Mouse (Mus musculus) brain, embryonic 14.5 days (tissue): ENCODE data around the gene Gimap1. TPM values are rescaled to one million over a fixed set of nuclear protein-coding genes. Genes with fewer than 3 reads are reported as not detected.
A peak's percentile ranks its signal among the peaks of the same experiment; 100 is the strongest.

Experiments used
- DNase-seq: peaks from one replicate; pipeline ENCODE4 v3.0.0-alpha.2; 2011; ENCODE audit warnings: low read depth
- CTCF ChIP-seq: fragments of 200-500 bp; IDR thresholded peaks from 2 replicates; pipeline ENCODE4 v1.5.1; 2012; ENCODE audit warnings: inconsistent platforms, mild to moderate bottlenecking, moderate library complexity, borderline replicate concordance; ENCODE audit not compliant: insufficient read depth, insufficient read length; ENCODE audit errors: extremely low read depth
- POLR2A ChIP-seq: fragments of 200-500 bp; IDR thresholded peaks from 2 replicates; pipeline ENCODE4 v1.6.1; 2012; ENCODE audit warnings: mild to moderate bottlenecking, inconsistent platforms, borderline replicate concordance; ENCODE audit not compliant: poor library complexity, insufficient read depth, insufficient read length, severe bottlenecking; ENCODE audit errors: extremely low read depth
- polyA plus RNA-seq: library from polyadenylated mRNA; depleted of rRNA; stranded (reverse); fragments of >200 nt; gene quantifications from 2 replicates; pipeline ENCODE4 v1.2.3, GENCODE M21; 2012

Gene Gimap1
- polyA plus RNA-seq, 1 experiment = 2.2 TPM

- no peak for TF ChIP-seq POLR2A
- no peak for TF ChIP-seq CTCF
- no peak for DNase-seq
These were observed 2.9 kb downstream of the Gimap1 start for GRCm38 (mm10) chr6:48741711-48742206.

DNA sequence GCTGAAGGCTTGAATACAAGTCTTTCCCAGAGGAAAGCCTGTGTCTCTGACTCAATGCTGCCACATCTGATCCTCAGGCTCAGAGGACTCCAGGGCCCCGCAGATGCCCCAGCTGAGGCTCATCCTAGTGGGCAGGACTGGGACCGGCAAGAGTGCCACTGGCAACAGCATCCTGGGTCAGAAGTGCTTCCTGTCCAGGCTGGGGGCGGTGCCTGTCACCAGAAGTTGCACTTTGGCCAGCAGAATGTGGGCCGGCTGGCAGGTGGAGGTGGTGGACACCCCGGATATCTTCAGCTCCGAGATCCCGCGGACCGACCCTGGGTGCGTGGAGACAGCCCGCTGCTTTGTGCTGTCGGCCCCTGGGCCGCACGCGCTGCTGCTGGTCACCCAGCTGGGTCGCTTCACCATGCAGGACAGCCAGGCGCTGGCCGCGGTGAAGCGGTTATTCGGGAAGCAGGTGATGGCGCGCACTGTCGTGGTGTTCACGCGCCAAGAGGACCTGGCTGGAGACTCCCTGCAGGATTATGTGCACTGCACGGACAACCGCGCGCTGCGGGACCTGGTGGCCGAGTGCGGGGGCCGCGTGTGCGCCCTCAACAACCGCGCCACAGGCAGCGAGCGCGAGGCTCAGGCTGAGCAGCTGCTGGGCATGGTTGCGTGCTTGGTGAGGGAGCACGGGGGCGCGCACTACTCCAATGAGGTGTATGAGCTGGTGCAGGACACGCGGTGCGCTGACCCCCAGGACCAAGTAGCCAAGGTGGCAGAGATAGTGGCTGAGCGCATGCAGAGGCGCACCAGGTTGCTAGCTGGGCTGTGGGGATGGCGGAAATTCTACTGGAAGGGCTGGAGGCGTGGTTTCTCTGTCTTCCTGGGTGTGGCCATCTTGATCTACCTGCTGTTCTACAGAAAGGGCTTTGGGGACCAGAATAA is 3.8 kb downstream of the Gimap1 start:
- peak; percentile 25 for DNase-seq
- TF ChIP-seq POLR2A = no peak
- no peak for TF ChIP-seq CTCF

GRCm38 (mm10) chr6:48745490-48745889 is 6.6 kb downstream of the Gimap1 start:
- no peak for DNase-seq
- TF ChIP-seq POLR2A = no peak
- TF ChIP-seq CTCF = no peak

DNA sequence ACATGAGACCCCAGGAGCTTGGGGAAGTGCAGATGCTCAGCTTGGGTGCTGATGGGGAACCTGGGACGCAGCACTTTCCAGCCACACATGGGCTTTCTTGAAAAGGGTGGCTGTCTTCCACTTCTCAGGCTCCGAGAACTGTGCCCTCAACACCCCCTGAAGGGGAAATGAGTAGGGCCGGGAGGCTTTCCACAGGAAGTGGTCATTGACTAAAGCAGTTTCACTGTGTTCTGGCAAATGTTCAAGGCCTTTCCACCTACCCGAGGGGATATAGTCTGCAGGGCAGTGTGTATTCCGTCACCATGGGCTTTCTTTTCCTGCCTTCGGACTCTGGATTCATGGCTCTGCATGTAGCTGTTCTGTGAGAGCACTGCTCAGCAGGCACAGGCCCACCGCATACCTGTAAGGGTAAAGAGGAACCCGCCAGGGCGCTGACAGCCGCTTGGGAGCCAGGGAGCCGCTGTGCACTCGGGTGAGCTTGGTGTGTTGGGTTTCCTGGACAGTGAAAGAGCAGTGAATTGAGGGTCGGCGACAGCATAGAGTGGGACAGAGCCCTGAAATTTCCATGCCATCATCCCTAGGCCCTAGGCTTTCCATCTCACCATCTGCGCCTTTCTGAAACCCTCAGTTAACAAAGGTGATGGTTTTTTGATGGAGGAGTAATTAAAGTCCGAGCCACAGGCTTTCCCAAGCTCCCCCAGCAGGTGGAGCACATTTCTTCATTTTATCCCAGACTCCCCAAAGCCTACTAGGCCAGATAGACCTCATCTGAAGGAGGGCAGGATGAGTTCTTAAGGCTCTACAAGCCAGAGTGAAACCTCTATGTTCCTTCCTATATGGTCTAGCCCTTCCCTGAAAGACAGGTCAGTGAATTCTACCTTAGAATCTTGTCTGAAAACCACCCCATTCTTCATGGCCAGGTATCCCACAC is 7.4 kb downstream of the Gimap1 start, which contains the start of gene Gimap5:
Gene Gimap5, plus strand, starts transcription at position 239 of the 931 bp plus-strand sequence.
- TF ChIP-seq POLR2A (no peak), CTCF (peak; percentile 65; the same call in 1 of the 2 replicates)
- DNase-seq = peak; percentile 40

DNA sequence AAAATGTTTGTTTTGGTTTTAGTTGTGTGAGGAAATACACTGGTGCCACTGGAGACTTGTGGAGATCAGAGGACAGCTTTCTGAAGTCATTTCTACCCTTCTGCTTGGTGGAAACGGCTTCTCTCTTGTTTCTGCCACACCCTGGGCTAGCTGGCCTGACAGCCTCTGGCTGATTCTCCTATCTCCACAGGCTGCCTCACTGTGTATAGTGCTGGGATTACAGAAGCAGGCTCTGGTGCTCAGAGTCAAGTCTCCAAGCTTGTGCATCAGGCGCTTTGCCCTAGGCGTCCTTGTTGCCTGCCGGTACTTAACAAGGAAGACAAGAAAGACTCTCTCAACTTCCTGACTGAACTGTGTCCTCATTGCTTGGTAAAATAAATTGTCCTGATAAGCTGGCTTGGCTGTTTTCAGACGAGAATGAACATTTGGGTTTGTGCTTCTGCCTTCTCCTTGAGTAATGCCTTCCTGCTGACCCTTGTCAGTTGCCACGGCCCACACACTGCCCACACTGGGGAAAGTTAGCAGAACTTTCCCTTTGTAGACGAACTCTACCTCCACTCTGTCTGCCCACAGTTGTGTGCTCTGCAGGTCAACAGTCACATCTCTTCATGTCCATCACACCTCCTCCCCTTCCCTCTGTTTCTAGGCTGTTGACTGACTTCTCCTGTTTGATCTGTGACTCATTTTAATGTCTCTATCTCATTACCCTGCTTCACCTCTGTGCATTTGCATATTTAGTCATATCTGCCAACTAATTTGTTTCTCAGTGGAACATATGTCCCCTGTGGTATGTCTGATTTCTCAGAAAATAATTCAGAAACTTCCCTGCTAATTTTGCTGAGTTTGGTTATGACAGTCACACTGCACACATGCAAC is 8.5 kb downstream of the Gimap1 start:
- TF ChIP-seq POLR2A (no peak), CTCF (no peak)

GRCm38 (mm10) chr6:48763567-48764270 is 24.9 kb downstream of the Gimap1 start:
- peak; percentile 37 for DNase-seq
- TF ChIP-seq POLR2A = no peak
- no peak for TF ChIP-seq CTCF

More for the DNA sequence above, 8.5 kb downstream of the Gimap1 start:
- DNase-seq = no peak

GRCm38 (mm10) chr6:48764496-48764895 is 25.6 kb downstream of the Gimap1 start:
- DNase-seq = no peak
- TF ChIP-seq POLR2A = no peak
- TF ChIP-seq CTCF = no peak

GRCm38 (mm10) chr6:48768178-48768869 is 29.5 kb downstream of the Gimap1 start:
- DNase-seq = no peak

GRCm38 (mm10) chr6:48768933-48769332 is 30.1 kb downstream of the Gimap1 start:
- no peak for TF ChIP-seq POLR2A
- no peak for TF ChIP-seq CTCF
- DNase-seq = no peak

More at GRCm38 (mm10) chr6:48768178-48768869, 29.5 kb downstream of the Gimap1 start:
- TF ChIP-seq CTCF (no peak), POLR2A (no peak)

GRCm38 (mm10) chr6:48770696-48771095 is 31.8 kb downstream of the Gimap1 start, which contains the start of gene Gimap3:
TSS of gene Gimap3 (minus strand) at chr6:48770851.
- DNase-seq = no peak
- TF ChIP-seq CTCF = no peak
- no peak for TF ChIP-seq POLR2A
